Mouse (Mus musculus) olfactory bulb, adult 2 months (tissue): ENCODE measurements around the gene Mgat4a. TPM values are rescaled to one million over a fixed set of nuclear protein-coding genes. Genes with fewer than 3 reads are reported as not detected.

ENCODE experiments used
- H3K27ac ChIP-seq: fragments of 200-500 bp; 2 replicates; pipeline ENCODE4 v1.5.1; 2012; ENCODE audit warnings: low read depth, low read length; ENCODE audit not compliant: insufficient read depth
- H3K4me1 ChIP-seq: fragments of 200-500 bp; 2 replicates; pipeline ENCODE4 v1.6.1; 2012; ENCODE audit warnings: low read length; ENCODE audit not compliant: control insufficient read depth, insufficient read depth
- H3K4me3 ChIP-seq: fragments of 200-500 bp; 2 replicates; pipeline ENCODE4 v1.5.1; 2012; ENCODE audit warnings: mild to moderate bottlenecking, low read depth, low read length, moderate library complexity; ENCODE audit not compliant: insufficient read depth
- CTCF ChIP-seq: fragments of 200-500 bp; IDR thresholded peaks from 2 replicates; pipeline ENCODE4 v1.5.1; 2012; ENCODE audit warnings: low read depth, mild to moderate bottlenecking, low read length, moderate library complexity; ENCODE audit not compliant: insufficient read depth
- POLR2A ChIP-seq: fragments of 200-500 bp; IDR thresholded peaks from 2 replicates; pipeline ENCODE4 v1.6.1; 2012; ENCODE audit warnings: mild to moderate bottlenecking, low read depth, low read length, moderate library complexity; ENCODE audit not compliant: insufficient read depth
- WGBS: fragments of 180-500 bp; shearing (Covaris S2); methylation state at CpG from one replicate; pipeline ENCODE4 v1.1.7; 2018; 5-methylcytosine and 5-hydroxymethylcytosine counted together
- polyA plus RNA-seq: library from polyadenylated mRNA; stranded (reverse); fragments of >200 nt; gene quantifications from 2 replicates; pipeline ENCODE4 v1.2.4, GENCODE M21; 2012; ENCODE audit warnings: low replicate concordance; ENCODE audit not compliant: missing spikeins, insufficient read depth, insufficient read length

The Mgat4a gene
- polyA plus RNA-seq, 1 experiment: not detected

DNA sequence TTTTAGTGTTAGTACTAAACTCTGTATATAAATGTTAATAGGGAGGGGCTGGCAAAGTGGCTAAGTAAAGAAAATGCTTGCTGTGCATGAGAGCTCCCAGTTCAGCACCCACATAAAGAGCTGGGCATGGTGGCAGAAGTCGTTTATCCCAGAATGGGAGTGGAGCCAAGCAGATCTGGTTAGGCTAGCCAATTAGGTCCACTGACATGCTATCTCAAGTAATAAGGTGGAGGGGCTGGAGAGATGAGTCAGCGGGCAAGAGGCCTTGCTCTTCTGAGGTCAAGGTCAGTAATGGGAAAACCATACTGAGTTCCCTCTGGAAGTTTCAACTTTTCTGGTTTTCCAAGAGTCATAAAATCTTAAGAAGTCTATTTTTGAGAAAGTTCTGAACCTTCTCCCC is 111.9 kb downstream of the Mgat4a start:
- TF ChIP-seq CTCF (no peak), POLR2A (no peak)
- peaks cover 7% of the 10 kb centered on the region; the same call in 1 of the 2 replicates for H3K4me1 ChIP-seq
- H3K27ac ChIP-seq: no peak overlapping the region
- H3K4me3 ChIP-seq: no peak overlapping the region
- 44% methylated on average over 2 of the region's 2 CpGs for WGBS

DNA sequence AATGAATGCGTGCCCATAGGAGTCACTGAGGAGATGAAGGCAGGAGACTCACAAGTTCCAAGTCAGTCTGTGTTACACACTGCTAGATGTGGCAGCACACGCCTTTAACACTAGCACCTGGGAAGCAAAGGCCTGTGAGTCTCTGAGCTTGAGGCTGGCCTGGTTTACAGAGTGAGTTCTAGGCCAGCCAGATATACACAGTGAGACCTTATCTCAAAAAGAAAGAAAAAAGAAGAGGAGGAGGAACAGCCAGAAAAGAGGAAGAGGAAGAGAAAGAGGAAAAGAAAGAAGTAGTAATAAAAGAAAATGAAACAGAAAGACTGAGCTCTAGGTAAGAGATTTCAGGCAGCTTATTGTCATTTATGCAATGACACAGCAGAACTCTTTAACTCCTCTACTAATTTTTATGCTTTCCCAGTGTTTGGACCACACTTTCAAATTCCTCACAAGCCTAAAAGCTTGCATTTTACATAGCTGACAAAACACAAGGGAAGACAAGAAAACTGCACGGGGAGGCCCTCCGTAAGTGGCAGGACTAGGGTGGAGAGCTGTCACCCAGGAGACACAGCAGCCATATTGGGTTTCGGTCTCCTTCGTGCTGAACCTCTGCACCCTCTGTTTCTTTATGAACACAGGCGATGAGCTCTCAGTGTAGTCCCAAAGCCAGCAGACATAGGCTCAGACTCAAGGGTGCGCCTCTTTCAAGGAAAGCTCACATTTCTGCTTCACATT is 113.5 kb downstream of the Mgat4a start:
- 90% methylated on average over 8 of the region's 8 CpGs for WGBS
- peaks cover 7% of the 10 kb centered on the region; the same call in 1 of the 2 replicates for H3K4me1 ChIP-seq
- H3K4me3 ChIP-seq: no peak overlapping the region
- H3K27ac ChIP-seq: no peak overlapping the region
- TF ChIP-seq POLR2A (no peak), CTCF (no peak)

DNA sequence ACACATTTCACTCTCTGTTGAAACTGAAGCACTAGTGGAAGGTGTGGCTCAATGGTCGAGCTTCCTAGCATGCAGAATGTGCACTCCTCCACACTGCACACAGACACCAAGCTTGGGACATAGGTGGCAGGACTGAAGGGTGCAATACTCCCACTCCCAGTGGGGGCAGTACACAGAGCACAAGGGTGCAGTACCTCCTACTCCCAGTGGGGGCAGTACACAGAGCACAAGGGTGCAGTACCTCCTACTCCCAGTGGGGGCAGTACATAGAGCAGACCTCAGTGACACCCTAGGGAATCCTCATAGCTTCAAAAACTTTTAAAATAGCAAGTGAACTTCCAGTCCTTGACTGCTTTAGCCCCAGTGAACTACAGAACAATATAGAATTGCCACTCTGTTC is 121.4 kb downstream of the Mgat4a start:
- no peak overlapping the region for H3K27ac ChIP-seq
- H3K4me1 ChIP-seq: no peaks in the 10 kb centered on the region
- 92% methylated on average over 1 of the region's 1 CpGs for WGBS
- TF ChIP-seq CTCF: peak; percentile 49; the same call in 1 of the 2 replicates
- no peak for TF ChIP-seq POLR2A
- no peak overlapping the region for H3K4me3 ChIP-seq

DNA sequence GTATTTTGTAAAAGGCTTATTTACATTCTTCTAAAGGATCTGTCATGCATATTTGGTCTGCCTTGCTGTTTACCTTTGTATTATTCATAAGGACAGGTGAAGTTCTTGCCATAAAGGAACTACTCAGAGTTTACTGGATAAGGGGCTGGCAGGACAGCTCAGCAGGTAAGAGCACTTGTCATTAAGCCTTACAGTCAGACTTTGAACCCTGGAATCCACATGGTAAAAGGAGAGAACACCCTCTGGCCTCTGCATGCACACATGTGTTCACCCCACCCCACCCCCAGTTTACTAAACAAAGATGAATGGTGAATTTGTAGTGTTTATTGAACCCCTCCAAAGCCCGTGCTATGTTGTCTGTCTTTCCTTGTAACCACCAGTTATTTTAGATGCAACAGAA is 125.4 kb downstream of the Mgat4a start:
- TF ChIP-seq CTCF: no peak
- TF ChIP-seq POLR2A: no peak
- no peaks in the 10 kb centered on the region for H3K4me1 ChIP-seq
- H3K4me3 ChIP-seq: no peak overlapping the region
- no peak overlapping the region for H3K27ac ChIP-seq
- 98% methylated on average over 1 of the region's 1 CpGs for WGBS

DNA sequence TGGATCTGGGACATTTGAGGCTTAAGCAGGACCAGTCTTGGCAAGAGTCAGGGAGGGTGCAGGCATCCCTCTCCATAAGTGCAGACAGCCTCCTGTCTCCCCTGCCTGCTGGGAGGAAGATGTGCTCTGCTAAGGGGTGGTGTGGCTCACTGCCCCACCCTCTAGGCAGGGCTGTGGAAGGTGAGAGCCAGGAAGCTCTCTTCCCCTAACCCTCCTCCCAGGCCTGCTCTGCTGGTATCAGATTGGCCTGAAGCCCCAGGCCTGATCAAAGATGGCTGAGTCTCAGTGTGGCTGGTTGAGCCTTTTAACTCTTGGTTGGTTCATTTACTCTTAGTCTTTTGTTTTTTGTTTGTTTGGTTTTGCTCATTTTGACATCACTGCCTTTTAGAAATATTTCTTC is 131.2 kb downstream of the Mgat4a start:
- Histone ChIP-seq H3K4me1 (no peaks in the 10 kb centered on the region), H3K27ac (no peak overlapping the region), H3K4me3 (no peak overlapping the region)
- TF ChIP-seq CTCF (no peak), POLR2A (no peak)

DNA sequence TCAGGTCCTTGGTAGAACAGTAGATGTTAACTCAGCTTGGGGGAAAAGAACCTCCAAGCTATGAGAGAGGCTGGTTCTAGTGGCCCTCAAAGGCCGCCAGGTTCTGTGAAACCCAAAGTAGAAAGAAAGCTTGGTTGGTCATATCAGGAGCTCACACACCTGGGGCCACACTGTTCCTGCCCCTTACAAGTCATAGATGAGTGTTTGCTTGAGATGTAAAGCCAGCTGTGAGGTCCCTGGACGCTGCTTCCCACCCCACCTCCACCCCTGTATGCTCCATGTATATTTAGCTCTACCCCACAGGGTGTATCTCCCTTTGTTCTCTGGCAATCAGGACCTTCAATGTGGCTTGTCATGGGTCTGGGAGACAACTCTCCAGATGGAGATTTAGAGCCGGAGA is 132.1 kb downstream of the Mgat4a start:
- no peaks in the 10 kb centered on the region for H3K4me1 ChIP-seq
- TF ChIP-seq POLR2A: no peak
- 81% methylated on average over 3 of the region's 3 CpGs for WGBS
- H3K27ac ChIP-seq: no peak overlapping the region
- no peak overlapping the region for H3K4me3 ChIP-seq

DNA sequence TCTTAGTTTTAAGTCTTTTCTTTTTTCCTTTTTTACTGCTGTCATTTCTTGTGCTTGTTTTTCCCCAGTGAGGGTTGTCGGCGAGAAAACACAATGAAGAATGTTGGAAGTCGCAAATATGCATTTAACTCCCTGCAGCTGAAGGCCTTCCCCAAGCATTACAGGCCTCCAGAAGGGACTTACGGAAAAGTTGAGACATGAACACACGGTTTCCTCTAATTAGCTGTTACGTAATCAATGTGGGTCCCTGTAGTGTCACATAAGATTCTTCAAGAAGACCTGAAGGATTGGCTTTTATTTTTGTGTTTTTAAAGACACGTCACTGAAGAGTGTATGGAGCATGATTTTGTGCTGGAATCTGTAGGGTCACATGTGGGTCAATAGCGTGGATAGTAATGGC is 132.8 kb downstream of the Mgat4a start:
- 70% methylated on average over 8 of the region's 8 CpGs for WGBS
- Histone ChIP-seq H3K4me3 (no peak overlapping the region), H3K27ac (no peak overlapping the region), H3K4me1 (no peaks in the 10 kb centered on the region)
- no peak for TF ChIP-seq POLR2A
- no peak for TF ChIP-seq CTCF

DNA sequence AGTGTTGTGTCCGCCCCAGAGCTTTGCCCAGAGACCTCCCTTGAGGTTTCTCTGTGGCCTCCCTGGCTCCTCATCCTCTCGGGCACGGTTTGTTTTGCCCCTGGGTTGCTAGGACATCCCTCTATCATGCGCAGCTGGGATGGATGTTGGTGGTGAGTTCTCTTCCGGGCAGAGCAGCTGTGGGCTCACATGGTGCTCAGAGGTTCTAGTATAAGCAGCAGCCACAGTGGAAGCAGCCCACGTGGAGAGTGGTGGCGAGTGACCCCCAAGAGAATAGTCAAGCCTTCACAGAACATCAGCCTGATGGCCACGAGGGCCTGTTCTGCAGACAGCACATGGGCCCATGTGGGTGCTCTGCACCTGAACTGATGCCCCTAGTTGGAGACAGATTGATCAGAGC is 133.6 kb downstream of the Mgat4a start:
- 78% methylated on average over 8 of the region's 8 CpGs for WGBS
- Histone ChIP-seq H3K4me1 (no peaks in the 10 kb centered on the region), H3K4me3 (no peak overlapping the region), H3K27ac (no peak overlapping the region)
- no peak for TF ChIP-seq POLR2A
- no peak for TF ChIP-seq CTCF

DNA sequence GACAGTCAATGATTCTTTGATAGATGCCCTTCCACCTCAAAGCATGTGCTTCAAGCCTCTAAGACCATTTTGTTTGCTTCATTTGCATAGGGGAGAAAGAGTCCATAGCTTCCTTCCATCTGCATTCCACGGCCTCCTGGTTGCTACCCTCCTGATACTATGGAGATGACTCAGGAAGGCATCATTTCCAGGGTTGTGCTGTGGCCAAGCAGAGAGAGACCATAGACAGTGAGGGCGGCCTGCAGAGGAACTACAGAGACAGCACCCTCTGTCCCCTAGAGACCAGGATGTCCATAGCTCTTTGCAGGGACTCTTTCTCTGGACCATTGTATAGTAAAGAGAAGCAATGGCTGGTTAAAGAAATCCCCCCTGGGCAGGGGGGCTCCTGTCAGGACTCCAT is 135.7 kb downstream of the Mgat4a start:
- WGBS: 84% methylated on average over 2 of the region's 2 CpGs
- Histone ChIP-seq H3K27ac (no peak overlapping the region), H3K4me1 (no peaks in the 10 kb centered on the region), H3K4me3 (no peak overlapping the region)
- TF ChIP-seq POLR2A (no peak), CTCF (no peak)
